Mouse (Mus musculus) neural tube, embryonic 14.5 days (tissue): Measurements from ENCODE around the gene Ptprm. TPM values are rescaled to one million over a fixed set of nuclear protein-coding genes. Genes with fewer than 3 reads are reported as not detected.

Source experiments
- ATAC-seq: fragments of 200-750 bp; cut with Nextera tagmentation; 2 replicates; pipeline ENCODE4 v1.8.0; 2017; ENCODE audit warnings: low read depth, mild to moderate bottlenecking, moderate TSS enrichment, moderate library complexity
- H3K27ac ChIP-seq: fragments of 300-500 bp; sonication (generic); 2 replicates; pipeline ENCODE4 v1.5.1; 2014; ENCODE audit warnings: low read depth, mild to moderate bottlenecking, control low read depth, low read length, moderate library complexity, mixed read lengths
- H3K27me3 ChIP-seq: fragments of 300-500 bp; sonication (generic); 2 replicates; pipeline ENCODE4 v1.6.1; 2014; ENCODE audit warnings: low read length; ENCODE audit not compliant: control insufficient read depth, insufficient read depth
- H3K36me3 ChIP-seq: fragments of 300-500 bp; sonication (generic); 2 replicates; pipeline ENCODE4 v1.6.1; 2014; ENCODE audit warnings: low read length, mixed read lengths; ENCODE audit not compliant: control insufficient read depth, insufficient read depth
- H3K4me1 ChIP-seq: fragments of 300-500 bp; sonication (generic); 2 replicates; pipeline ENCODE4 v1.6.1; 2014; ENCODE audit warnings: low read length; ENCODE audit not compliant: control insufficient read depth, insufficient read depth
- H3K4me2 ChIP-seq: fragments of 300-500 bp; sonication (generic); 2 replicates; pipeline ENCODE4 v1.6.1; 2014; ENCODE audit warnings: mild to moderate bottlenecking, low read depth, low read length, control low read depth
- H3K4me3 ChIP-seq: fragments of 300-500 bp; sonication (generic); 2 replicates; pipeline ENCODE4 v1.5.1; 2014; ENCODE audit warnings: low read depth, low read length, control low read depth, mixed read lengths
- H3K9ac ChIP-seq: fragments of 300-500 bp; sonication (generic); replicated peaks from 2 replicates; pipeline ENCODE4 v1.6.1; 2014; ENCODE audit warnings: low read depth, mild to moderate bottlenecking, control low read depth, low read length, mixed read lengths
- H3K9me3 ChIP-seq: fragments of 300-500 bp; sonication (generic); 2 replicates; pipeline ENCODE4 v1.6.1; 2016; ENCODE audit warnings: low read length; ENCODE audit not compliant: control insufficient read depth
- WGBS: fragments of 180-500 bp; shearing (Covaris S2); extraction: QIAGEN DNeasy Blood & Tissue Kit; methylation state at CpG from one replicate; pipeline ENCODE4 v1.1.7; 2014; 5-methylcytosine and 5-hydroxymethylcytosine counted together
- polyA plus RNA-seq: library from polyadenylated mRNA; unstranded; fragments of >200 nt; fragmentation: Nextera tagmentation; extraction: Ambion mirVana; gene quantifications from 2 replicates; pipeline ENCODE4 v1.2.1, GENCODE M21; 2014

Gene Ptprm
- polyA plus RNA-seq, 1 experiment from 2014 or later, result 26.9 TPM

DNA sequence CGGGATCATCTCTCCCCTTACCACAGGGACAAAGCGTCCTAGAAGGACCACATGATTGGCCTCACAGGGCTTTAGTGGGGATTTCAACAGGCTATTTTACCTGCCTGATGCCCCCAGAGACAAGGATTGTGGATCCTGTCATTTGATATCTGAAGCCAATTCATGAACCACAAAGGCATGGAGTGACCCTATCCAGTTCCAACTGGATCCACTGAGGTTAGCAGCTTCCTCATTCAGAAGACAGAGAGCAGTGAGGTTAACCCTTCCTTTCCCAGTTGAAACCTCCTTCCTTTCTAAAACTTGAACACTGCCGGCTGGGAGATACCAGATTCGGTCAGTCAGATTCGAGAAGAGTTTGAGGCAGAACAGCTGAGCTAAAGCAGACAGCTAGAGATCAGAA, 14.7 kb downstream of the Ptprm start:
- 91% methylated on average over 5 of the region's 5 CpGs for WGBS
- Histone ChIP-seq H3K9ac (no peak overlapping the region), H3K4me1 (no peaks in the 10 kb centered on the region), H3K36me3 (no peaks in the 10 kb centered on the region), H3K9me3 (no peaks in the 10 kb centered on the region), H3K4me3 (no peak overlapping the region), H3K27ac (no peak overlapping the region), H3K4me2 (no peak overlapping the region), H3K27me3 (no peaks in the 10 kb centered on the region)
- no peak for ATAC-seq

DNA sequence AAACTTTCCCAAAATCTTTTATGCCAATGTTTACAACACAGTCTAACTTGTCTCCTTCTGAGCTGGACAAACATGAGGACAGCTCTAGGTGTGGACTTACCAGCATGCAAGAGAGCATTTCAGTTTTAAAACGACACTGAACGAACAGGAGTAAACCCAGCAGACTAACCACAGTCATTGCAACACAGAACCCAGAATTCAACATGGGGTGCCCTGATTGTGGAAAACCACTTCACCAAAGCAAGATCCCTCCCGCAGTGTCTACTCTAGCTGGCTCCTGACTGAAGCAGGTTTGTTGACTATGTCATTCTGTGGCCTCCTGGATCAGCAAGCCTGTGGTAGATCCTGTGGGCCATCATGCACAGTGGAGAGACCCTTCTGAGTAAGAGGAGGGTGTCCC, 19.9 kb downstream of the Ptprm start:
- WGBS, result 94% methylated on average over 3 of the region's 3 CpGs
- H3K4me3 ChIP-seq, result no peak overlapping the region

DNA sequence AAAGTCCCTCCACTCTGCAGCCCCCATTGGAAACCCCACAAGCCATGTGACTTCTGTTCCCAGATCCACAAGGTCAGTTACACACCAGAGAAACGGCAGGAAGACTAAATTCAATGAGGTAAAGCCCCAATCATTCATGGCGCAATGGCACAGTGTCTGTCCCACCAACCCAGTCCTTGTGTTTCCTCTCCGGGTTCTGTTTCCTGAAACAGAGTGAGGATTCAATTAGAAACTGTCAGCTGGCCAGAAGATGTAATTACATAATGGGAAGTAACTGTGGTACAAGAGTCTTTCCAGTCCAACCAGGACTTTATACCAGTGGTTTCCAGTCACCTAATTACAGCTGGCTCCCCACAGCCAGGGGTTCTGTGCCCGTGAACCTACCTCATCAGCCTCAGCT, 24.8 kb downstream of the Ptprm start:
- H3K4me2 ChIP-seq, result no peak overlapping the region
- H3K27ac ChIP-seq, result no peak overlapping the region
- WGBS, result 73% methylated on average over 4 of the region's 4 CpGs
- no peak for ATAC-seq
- H3K9ac ChIP-seq, result no peak overlapping the region
- no peaks in the 10 kb centered on the region for H3K36me3 ChIP-seq
- peaks cover 8% of the 10 kb centered on the region; the same call in 1 of the 2 replicates for H3K4me1 ChIP-seq
- H3K27me3 ChIP-seq, result no peaks in the 10 kb centered on the region
- H3K9me3 ChIP-seq, result no peaks in the 10 kb centered on the region
- H3K4me3 ChIP-seq, result no peak overlapping the region

More for the DNA sequence above, 19.9 kb downstream of the Ptprm start:
- no peak for ATAC-seq
- no peaks in the 10 kb centered on the region for H3K27me3 ChIP-seq
- no peak overlapping the region for H3K9ac ChIP-seq
- no peak overlapping the region for H3K27ac ChIP-seq
- H3K9me3 ChIP-seq, result no peaks in the 10 kb centered on the region
- H3K4me1 ChIP-seq, result no peaks in the 10 kb centered on the region
- no peaks in the 10 kb centered on the region for H3K36me3 ChIP-seq
- no peak overlapping the region for H3K4me2 ChIP-seq

DNA sequence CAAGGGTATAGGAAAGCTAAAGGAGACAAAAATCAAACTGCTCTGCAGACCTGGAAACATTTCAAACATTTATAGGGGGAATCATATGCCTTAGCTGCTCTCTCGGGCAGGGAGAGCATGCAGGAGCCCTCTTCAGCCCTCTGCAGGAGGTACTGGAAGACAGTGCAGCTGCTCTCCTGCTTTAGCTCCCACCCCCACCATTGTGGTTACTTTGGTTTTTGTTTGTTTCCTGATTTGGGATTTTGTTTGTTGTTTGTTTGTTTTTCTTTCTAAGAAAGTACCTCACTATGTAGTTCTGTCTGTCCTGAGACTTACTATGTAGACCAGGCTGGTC, 29.8 kb downstream of the Ptprm start:
- 29% methylated on average over 1 of the region's 1 CpGs for WGBS
- Histone ChIP-seq H3K27me3 (no peaks in the 10 kb centered on the region), H3K27ac (no peak overlapping the region), H3K4me1 (peaks cover 13% of the 10 kb centered on the region; the same call in 1 of the 2 replicates), H3K9ac (no peak overlapping the region), H3K36me3 (no peaks in the 10 kb centered on the region), H3K9me3 (no peaks in the 10 kb centered on the region), H3K4me3 (no peak overlapping the region), H3K4me2 (no peak overlapping the region)
- ATAC-seq, result no peak

DNA sequence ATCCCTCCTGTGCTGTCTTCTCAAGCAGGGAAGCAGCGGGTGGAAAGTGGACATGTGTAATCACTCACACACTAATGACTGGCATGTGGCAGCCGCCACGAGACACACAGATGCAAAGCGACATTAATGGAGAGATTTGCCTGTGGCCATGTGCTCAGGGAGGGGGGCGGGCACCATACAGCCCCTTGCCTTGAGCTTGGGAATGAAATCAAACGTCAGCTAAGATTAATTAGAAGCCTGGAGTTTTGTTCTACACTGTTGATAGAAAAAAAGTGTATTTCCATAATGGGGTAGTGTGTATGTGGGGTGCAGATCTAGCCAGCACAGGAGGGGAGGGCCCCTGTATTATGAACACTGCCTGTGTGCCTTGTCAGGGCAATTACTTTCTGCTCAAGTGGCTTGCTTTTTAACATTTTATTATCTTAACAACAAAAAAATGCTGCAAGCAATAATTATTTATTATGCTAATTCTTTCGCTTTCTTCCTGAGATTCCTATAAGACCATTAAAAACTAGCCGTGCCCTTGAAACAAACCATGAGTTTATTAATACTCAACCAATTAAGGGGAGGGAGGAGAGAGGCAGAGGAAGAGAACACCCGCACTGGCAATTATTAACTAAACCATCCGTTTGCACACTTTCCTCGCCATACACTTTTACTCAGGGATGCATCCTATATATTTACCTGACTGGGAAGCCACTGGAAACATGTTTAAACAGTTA, 30.3 kb downstream of the Ptprm start:
- 30% methylated on average over 11 of the region's 11 CpGs for WGBS
- peaks cover 13% of the 10 kb centered on the region; the same call in 1 of the 2 replicates for H3K4me1 ChIP-seq
- H3K4me3 ChIP-seq, result no peak overlapping the region
- H3K36me3 ChIP-seq, result no peaks in the 10 kb centered on the region
- no peak overlapping the region for H3K27ac ChIP-seq
- H3K9me3 ChIP-seq, result no peaks in the 10 kb centered on the region
- H3K27me3 ChIP-seq, result no peaks in the 10 kb centered on the region
- H3K4me2 ChIP-seq, result no peak overlapping the region
- ATAC-seq, result no peak
- no peak overlapping the region for H3K9ac ChIP-seq

DNA sequence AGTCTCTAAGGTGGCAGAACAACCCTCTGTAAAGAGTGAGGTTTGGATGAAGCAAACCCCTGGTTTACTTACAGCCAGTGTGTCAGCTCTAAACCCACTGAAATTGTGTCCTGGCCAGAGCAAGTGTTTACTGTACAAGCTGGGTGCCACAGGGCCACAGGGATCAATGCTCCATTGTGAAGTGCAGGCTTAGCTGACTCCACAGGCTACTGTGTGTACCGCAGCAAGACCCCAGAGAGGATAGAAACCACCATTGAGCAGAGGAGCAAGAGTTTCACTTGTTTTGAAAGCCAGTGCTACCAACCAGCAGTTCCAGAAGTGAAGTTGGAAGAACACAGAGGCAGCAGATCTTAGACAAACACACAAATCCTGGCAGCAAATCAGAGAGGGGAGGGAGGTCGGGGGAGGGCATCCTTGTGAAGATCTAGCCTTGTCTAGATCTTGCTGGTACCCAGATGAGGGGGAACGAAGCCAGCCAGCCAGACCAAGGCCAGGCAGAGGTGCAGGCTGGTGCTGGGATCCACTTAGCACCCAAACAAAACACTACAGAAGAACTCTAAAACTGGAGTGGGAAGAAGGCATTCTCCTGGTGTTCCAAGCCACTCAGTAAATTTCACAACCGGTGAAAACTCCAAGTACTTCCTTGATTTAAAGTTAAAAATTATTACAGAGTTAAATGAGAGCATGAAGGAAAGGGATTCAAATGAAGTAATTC, 39.6 kb downstream of the Ptprm start:
- Histone ChIP-seq H3K36me3 (no peaks in the 10 kb centered on the region), H3K27me3 (no peaks in the 10 kb centered on the region), H3K9ac (no peak overlapping the region), H3K4me1 (no peaks in the 10 kb centered on the region), H3K9me3 (no peaks in the 10 kb centered on the region), H3K4me3 (no peak overlapping the region), H3K27ac (no peak overlapping the region), H3K4me2 (no peak overlapping the region)
- 73% methylated on average over 4 of the region's 4 CpGs for WGBS
- no peak for ATAC-seq

DNA sequence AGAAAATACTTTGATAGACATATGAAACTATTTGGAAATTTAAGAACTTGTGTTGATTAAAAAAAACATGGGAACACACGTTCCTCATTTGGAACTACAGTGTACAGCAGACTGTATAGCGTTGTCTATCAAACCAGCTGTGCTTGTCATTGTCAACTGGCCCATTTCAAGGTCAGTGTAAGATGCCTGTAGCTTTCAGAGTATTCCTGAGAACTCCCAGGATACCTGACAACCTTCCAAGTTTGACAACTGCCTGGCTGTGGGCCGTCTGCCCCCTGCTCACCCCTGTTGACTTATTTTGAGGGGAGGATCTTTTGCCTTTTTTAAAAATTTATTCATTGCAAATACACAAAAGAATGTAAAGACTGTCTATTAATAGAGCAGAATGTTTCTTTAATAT, 45.8 kb downstream of the Ptprm start:
- 87% methylated on average over 3 of the region's 3 CpGs for WGBS

DNA sequence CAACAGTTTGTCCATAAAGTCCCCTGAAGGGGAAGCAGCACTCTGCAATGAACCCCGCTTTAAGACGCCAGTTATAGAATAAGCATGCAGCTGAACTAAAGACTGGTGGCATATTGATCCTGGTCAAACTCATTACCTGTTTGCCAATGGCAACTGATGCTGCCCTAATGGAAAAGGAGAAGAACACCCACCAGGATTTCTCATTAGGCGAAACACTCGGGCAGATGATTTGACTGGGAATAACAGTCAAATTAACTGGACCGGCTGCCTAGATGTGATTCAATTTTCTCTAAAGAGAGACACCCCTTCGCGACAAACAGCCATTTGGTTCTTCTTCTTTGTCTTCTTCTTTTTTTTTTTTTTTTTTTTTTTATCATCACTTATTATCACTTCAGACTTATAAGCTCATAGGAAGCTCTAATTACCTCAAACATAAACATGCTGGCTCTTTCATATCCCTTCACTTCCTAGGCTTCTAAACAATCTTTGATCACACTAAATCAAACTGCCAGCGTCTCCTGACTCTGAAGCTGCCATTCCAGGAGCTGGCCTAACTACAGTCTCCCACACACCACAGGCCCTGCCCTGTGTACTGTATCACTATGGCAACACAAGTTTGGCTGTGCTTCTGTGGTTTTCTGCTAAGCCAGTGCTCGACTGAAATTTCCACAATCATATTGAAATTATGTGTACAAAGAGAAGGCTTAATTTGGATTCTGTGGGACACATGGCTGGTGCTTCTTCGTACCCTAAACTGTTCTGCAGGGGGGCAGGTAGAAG, 48.0 kb downstream of the Ptprm start:
- 71% methylated on average over 10 of the region's 10 CpGs for WGBS
- Histone ChIP-seq H3K4me1 (0 out of 2 replicates have a peak, but pooled peaks cover 4% of the 10 kb centered on the region), H3K4me2 (no peak overlapping the region), H3K4me3 (no peak overlapping the region), H3K36me3 (no peaks in the 10 kb centered on the region), H3K27me3 (no peaks in the 10 kb centered on the region), H3K9me3 (no peaks in the 10 kb centered on the region), H3K9ac (no peak overlapping the region), H3K27ac (no peak overlapping the region)
- no peak for ATAC-seq

More for the DNA sequence above, 45.8 kb downstream of the Ptprm start:
- no peaks in the 10 kb centered on the region for H3K36me3 ChIP-seq
- ATAC-seq, result no peak
- H3K27ac ChIP-seq, result no peak overlapping the region
- H3K9ac ChIP-seq, result no peak overlapping the region
- H3K27me3 ChIP-seq, result no peaks in the 10 kb centered on the region
- H3K9me3 ChIP-seq, result no peaks in the 10 kb centered on the region
- no peak overlapping the region for H3K4me2 ChIP-seq
- no peak overlapping the region for H3K4me3 ChIP-seq
- H3K4me1 ChIP-seq, result no peaks in the 10 kb centered on the region

DNA sequence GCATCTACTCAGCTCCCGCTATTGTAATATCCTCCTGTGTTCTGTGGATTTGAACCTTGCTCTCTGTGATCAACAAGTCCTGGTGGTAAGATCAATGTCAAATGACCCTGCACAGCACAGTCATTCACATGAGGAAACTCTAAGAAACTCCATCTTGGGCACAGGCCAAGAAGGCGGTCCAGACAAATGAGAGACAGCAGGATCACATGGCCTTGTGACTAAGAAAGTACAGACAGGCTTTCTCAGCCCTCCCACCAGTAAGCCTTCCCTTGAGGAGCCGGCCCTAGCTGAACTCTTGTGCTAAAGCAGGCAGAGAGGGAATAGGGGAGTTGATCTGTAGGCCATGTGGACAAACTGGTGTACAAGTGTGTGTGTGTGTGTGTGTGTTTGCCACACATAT, 49.4 kb downstream of the Ptprm start:
- no peak overlapping the region for H3K27ac ChIP-seq
- no peak overlapping the region for H3K4me2 ChIP-seq
- ATAC-seq, result no peak
- no peaks in the 10 kb centered on the region for H3K9me3 ChIP-seq
- no peak overlapping the region for H3K4me3 ChIP-seq
- 0 out of 2 replicates have a peak, but pooled peaks cover 4% of the 10 kb centered on the region for H3K4me1 ChIP-seq
- WGBS, result 82% methylated on average over 3 of the region's 3 CpGs
- H3K27me3 ChIP-seq, result no peaks in the 10 kb centered on the region
- no peaks in the 10 kb centered on the region for H3K36me3 ChIP-seq
- no peak overlapping the region for H3K9ac ChIP-seq
